Comparison of ENCODE assay signal across 8 mouse cellular contexts in the genomic region with DNA sequence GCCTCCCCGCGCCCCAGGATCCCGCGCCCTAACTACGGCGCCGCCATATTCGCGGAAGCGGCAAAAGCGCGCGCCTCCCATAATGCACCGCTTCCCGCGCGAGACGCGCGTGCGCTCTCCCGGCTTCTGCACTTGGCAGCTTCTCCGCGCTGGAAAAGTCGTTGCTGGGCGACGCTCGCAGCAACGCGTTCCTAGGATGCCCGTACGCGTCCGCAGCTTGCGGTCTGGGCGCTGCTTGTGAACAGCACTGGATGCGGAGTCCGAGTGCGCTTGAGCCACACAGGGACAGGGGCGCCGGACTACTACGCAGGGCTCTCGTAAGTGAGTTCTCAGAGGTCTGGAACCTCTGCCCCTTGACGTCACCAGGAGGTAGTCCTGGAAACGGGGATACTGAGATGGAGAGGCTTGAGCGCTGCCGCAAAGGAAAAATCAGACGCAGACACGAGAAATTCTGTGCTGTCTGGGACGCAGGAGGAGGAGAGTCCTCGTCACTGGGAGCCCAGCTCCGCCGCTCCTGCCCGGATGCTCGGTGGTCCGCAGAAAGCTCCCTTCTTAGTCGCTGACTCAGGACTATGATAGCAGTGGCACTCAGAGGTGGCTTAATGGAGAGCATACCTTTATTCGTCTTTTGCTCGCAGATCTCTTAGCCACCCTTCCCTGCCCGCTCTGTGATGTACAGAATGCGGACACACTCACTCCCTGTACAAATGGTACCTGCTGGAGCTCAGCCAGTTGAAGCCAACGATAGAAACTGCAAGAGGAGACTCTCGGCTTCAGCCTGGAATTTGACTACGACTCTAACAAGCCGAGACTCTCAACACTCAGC. TPM values are rescaled to one million over a fixed set of nuclear protein-coding genes. Genes with fewer than 3 reads are reported as not detected.
A peak's percentile ranks its signal among the peaks of the same experiment; 100 is the strongest.
DNase-seq lines count a peak whose midpoint lies in the region; ATAC-seq and TF ChIP-seq lines count a peak whose summit lies in the region.

Gene Tubgcp3, minus strand, starts transcription at position 193 of the 826 bp plus-strand sequence.

- no peak for TF ChIP-seq CTCF in ES-Bruce4 (IDR thresholded peaks at IDR 0.05; ENCODE audit: low read depth, low read length)

- peak; percentile 83 for ATAC-seq in cerebellum, adult (ENCODE audit: insufficient number of reproducible peaks, low FRiP score, low TSS enrichment)
- ATAC-seq in forebrain, embryonic 14.5 days, result peak; percentile 94
- ATAC-seq in neural tube, embryonic 15.5 days (ENCODE audit: low FRiP score), result peak; percentile 94

- no peaks in the 10 kb centered on the region for H3K36me3 ChIP-seq in ES-Bruce4 (ENCODE audit: control insufficient read depth, insufficient read depth, low read length, poor library complexity, severe bottlenecking)
- H3K36me3 ChIP-seq in forebrain, embryonic 14.5 days (ENCODE audit: control insufficient read depth, insufficient read depth, low read length), result no peaks in the 10 kb centered on the region
- no peaks in the 10 kb centered on the region for H3K36me3 ChIP-seq in neural tube, embryonic 15.5 days

- intact Hi-C loops in heart, postnatal 14 days (cut with DNase I), result loop anchor here (10.0 kb wide), 1 partner anchor 277 kb away; the partner anchor contains the start of gene Sox1

- H3K27ac ChIP-seq in ES-Bruce4 (ENCODE audit: insufficient read depth, low read length), result no peak within 1 kb of the TSS
- peak within 1 kb of the TSS; percentile 81 for H3K27ac ChIP-seq in forebrain, embryonic 14.5 days (ENCODE audit: low read depth, low read length)
- H3K27ac ChIP-seq in neural tube, embryonic 15.5 days (replicated peaks), result peak within 1 kb of the TSS; percentile 87

- no peaks in the 10 kb centered on the region for H3K4me1 ChIP-seq in ES-Bruce4 (ENCODE audit: control insufficient read depth, insufficient read depth, low read length)
- H3K4me1 ChIP-seq in forebrain, embryonic 14.5 days (ENCODE audit: control insufficient read depth, insufficient read depth, low read length), result peaks cover 14% of the 10 kb centered on the region
- peaks cover 22% of the 10 kb centered on the region for H3K4me1 ChIP-seq in neural tube, embryonic 15.5 days

- DNase-seq in forebrain, embryonic 14.5 days (ENCODE audit: low spot score), result peak; percentile 97
- DNase-seq in heart, postnatal 14 days, result peak; percentile 94 to 96
- DNase-seq in layer of hippocampus, adult 11-12 months (ENCODE audit: low spot score), result peak; percentile 91
- DNase-seq in lung, adult 18-20 months, result peak; percentile 87 to 89
- DNase-seq in testis, postnatal 14 days (ENCODE audit: low spot score), result peak; percentile 89

- peak within 1 kb of the TSS; percentile 85 for H3K4me3 ChIP-seq in ES-Bruce4 (ENCODE audit: low read depth, low read length)
- peak within 1 kb of the TSS; percentile 95 for H3K4me3 ChIP-seq in forebrain, embryonic 14.5 days (ENCODE audit: low read depth, low read length)
- H3K4me3 ChIP-seq in neural tube, embryonic 15.5 days (replicated peaks), result peak within 1 kb of the TSS; percentile 95

- H3K27me3 ChIP-seq in ES-Bruce4 (ENCODE audit: control insufficient read depth, insufficient read depth, low read length, poor library complexity, severe bottlenecking), result no peaks in the 10 kb centered on the region
- H3K27me3 ChIP-seq in forebrain, embryonic 14.5 days (replicated peaks; ENCODE audit: control insufficient read depth, insufficient read depth, low read length), result no peaks in the 10 kb centered on the region
- H3K27me3 ChIP-seq in neural tube, embryonic 15.5 days (replicated peaks), result peaks cover 10% of the 10 kb centered on the region

- H3K9ac ChIP-seq in ES-Bruce4 (ENCODE audit: low read depth, poor library complexity, severe bottlenecking), result peak within 1 kb of the TSS; percentile 86
- H3K9ac ChIP-seq in forebrain, embryonic 14.5 days (ENCODE audit: low read length), result peak within 1 kb of the TSS; percentile 94
- H3K9ac ChIP-seq in neural tube, embryonic 15.5 days (replicated peaks), result peak within 1 kb of the TSS; percentile 89

- no peak for TF ChIP-seq EP300 in ES-Bruce4 (IDR thresholded peaks at IDR 0.05; ENCODE audit: insufficient read depth, low read depth, low read length)

- TF ChIP-seq POLR2A in ES-Bruce4 (IDR thresholded peaks at IDR 0.05; ENCODE audit: insufficient read depth, low read length), result peak; percentile 25

- H3K9me3 ChIP-seq in ES-Bruce4 (replicated peaks; ENCODE audit: control insufficient read depth, insufficient read depth, low read length, poor library complexity, severe bottlenecking), result no peaks in the 10 kb centered on the region
- no peaks in the 10 kb centered on the region for H3K9me3 ChIP-seq in forebrain, embryonic 14.5 days (replicated peaks; ENCODE audit: control insufficient read depth, low read length)
- H3K9me3 ChIP-seq in neural tube, embryonic 15.5 days (replicated peaks), result no peaks in the 10 kb centered on the region

- under 1% methylated on average over 65 of the region's 65 CpGs for WGBS in forebrain, embryonic 14.5 days
- WGBS in neural tube, embryonic 15.5 days, result under 1% methylated on average over 65 of the region's 65 CpGs

- H3K4me2 ChIP-seq in forebrain, embryonic 14.5 days (ENCODE audit: low read length), result peak within 1 kb of the TSS; percentile 83
- peak within 1 kb of the TSS; percentile 80 for H3K4me2 ChIP-seq in neural tube, embryonic 15.5 days

RNA-seq across cellular contexts. Expression of gene Tubgcp3, which starts in this region (rescaled TPM):
- 36.4 and 44.4 TPM in 2 replicates for polyA plus RNA-seq in ES-Bruce4 (2011; ENCODE audit: insufficient read depth, insufficient read length, low read depth, missing spikeins)
- polyA plus RNA-seq in forebrain, embryonic 14.5 days (2014; fragmentation: Nextera tagmentation; extraction: Ambion mirVana), result 47.3 and 51.8 TPM in 2 replicates
- 10 to 100 TPM; 15.5 to 16.0 TPM for total RNA-seq in heart, postnatal 14 days (2021)
- 34.7 and 35.0 TPM in 2 replicates for polyA plus RNA-seq in neural tube, embryonic 15.5 days (2015; fragmentation: Nextera tagmentation; extraction: Ambion mirVana)
